Mouse (Mus musculus) neural tube, embryonic 11.5 days (tissue): ENCODE data around the gene Dnajc3. TPM values are rescaled to one million over a fixed set of nuclear protein-coding genes. Genes with fewer than 3 reads are reported as not detected.

ENCODE experiments used
- ATAC-seq: fragments of 200-750 bp; cut with Nextera tagmentation; 2 replicates; pipeline ENCODE4 v1.8.0; 2017; ENCODE audit warnings: moderate number of reproducible peaks, mild to moderate bottlenecking, moderate TSS enrichment, moderate library complexity; ENCODE audit not compliant: insufficient read depth, low FRiP score, low TSS enrichment
- DNase-seq: peaks from one replicate; pipeline ENCODE4 v3.0.0-alpha.2; 2015; ENCODE audit warnings: low spot score
- H3K27ac ChIP-seq: fragments of 300-500 bp; sonication (generic); 2 replicates; pipeline ENCODE4 v1.5.1; 2014; ENCODE audit warnings: low read depth, mild to moderate bottlenecking, low read length
- H3K27me3 ChIP-seq: fragments of 300-500 bp; sonication (generic); 2 replicates; pipeline ENCODE4 v1.6.1; 2014; ENCODE audit warnings: mild to moderate bottlenecking, low read length, mixed read lengths; ENCODE audit not compliant: control insufficient read depth, insufficient read depth
- H3K36me3 ChIP-seq: fragments of 300-500 bp; sonication (generic); 2 replicates; pipeline ENCODE4 v1.6.1; 2014; ENCODE audit warnings: mild to moderate bottlenecking, low read length, moderate library complexity, mixed read lengths; ENCODE audit not compliant: control insufficient read depth, insufficient read depth
- H3K4me1 ChIP-seq: fragments of 300-500 bp; sonication (generic); 2 replicates; pipeline ENCODE4 v1.6.1; 2014; ENCODE audit warnings: low read length, mixed read lengths; ENCODE audit not compliant: control insufficient read depth, insufficient read depth
- H3K4me2 ChIP-seq: fragments of 300-500 bp; sonication (generic); 2 replicates; pipeline ENCODE4 v1.6.1; 2014; ENCODE audit warnings: low read depth, mild to moderate bottlenecking, moderate library complexity
- H3K4me3 ChIP-seq: fragments of 300-500 bp; sonication (generic); 2 replicates; pipeline ENCODE4 v1.5.1; 2014; ENCODE audit warnings: low read depth, low read length
- H3K9ac ChIP-seq: fragments of 300-500 bp; sonication (generic); 2 replicates; pipeline ENCODE4 v1.6.1; 2014; ENCODE audit warnings: mild to moderate bottlenecking, low read length
- H3K9me3 ChIP-seq: fragments of 300-500 bp; sonication (generic); 2 replicates; pipeline ENCODE4 v1.6.1; 2016; ENCODE audit warnings: low read length; ENCODE audit not compliant: control insufficient read depth
- WGBS: fragments of 180-500 bp; shearing (Covaris S2); extraction: QIAGEN DNeasy Blood & Tissue Kit; methylation state at CpG from one replicate; pipeline ENCODE4 v1.1.7; 2014; 5-methylcytosine and 5-hydroxymethylcytosine counted together
- polyA plus RNA-seq: library from polyadenylated mRNA; unstranded; fragments of >200 nt; fragmentation: Nextera tagmentation; extraction: Ambion mirVana; gene quantifications from 2 replicates; pipeline ENCODE4 v1.2.1, GENCODE M21; 2014

Dnajc3 gene
- polyA plus RNA-seq, 1 experiment from 2014 or later, result 36.0 TPM

- Histone ChIP-seq H3K4me1 (peaks cover 13% of the 10 kb centered on the region), H3K27ac (no peak overlapping the region), H3K9me3 (no peaks in the 10 kb centered on the region), H3K36me3 (no peaks in the 10 kb centered on the region), H3K4me2 (peak overlapping the region; percentile 81), H3K4me3 (peak overlapping the region; percentile 34), H3K9ac (peak overlapping the region; percentile 54), H3K27me3 (peaks cover 5% of the 10 kb centered on the region; the same call in 1 of the 2 replicates)
- 1% methylated on average over 42 of the region's 47 CpGs for WGBS
- peak; percentile 27 for ATAC-seq
- DNase-seq, result peak; percentile 64
Observed at GRCm38 (mm10) chr14:118922667-118923184, 15.1 kb upstream of the Dnajc3 start.

GRCm38 (mm10) chr14:118924673-118925615, 12.8 kb upstream of the Dnajc3 start, which contains the start of gene Dzip1:
TSS of gene Dzip1 (minus strand) at chr14:118925460.
- Histone ChIP-seq H3K27me3 (peaks cover 5% of the 10 kb centered on the region; the same call in 1 of the 2 replicates), H3K36me3 (no peaks in the 10 kb centered on the region), H3K4me3 (peak within 1 kb of the TSS; percentile 72), H3K27ac (peak within 1 kb of the TSS; percentile 84), H3K4me1 (peaks cover 13% of the 10 kb centered on the region), H3K9ac (peak within 1 kb of the TSS; percentile 91), H3K9me3 (no peaks in the 10 kb centered on the region), H3K4me2 (peak within 1 kb of the TSS; percentile 90)
- peak; percentile 96 for ATAC-seq
- peak; percentile 89 for DNase-seq
- WGBS, result under 1% methylated on average over 52 of the region's 55 CpGs

- ATAC-seq (no peak), DNase-seq (no peak)
- 80% methylated on average over 3 of the region's 3 CpGs for WGBS
Observed at GRCm38 (mm10) chr14:118928565-118928964, 9.2 kb upstream of the Dnajc3 start.

GRCm38 (mm10) chr14:118929779-118930178, 8.0 kb upstream of the Dnajc3 start:
- Histone ChIP-seq H3K27me3 (no peaks in the 10 kb centered on the region), H3K4me2 (no peak overlapping the region), H3K27ac (no peak overlapping the region), H3K9ac (no peak overlapping the region), H3K4me1 (no peaks in the 10 kb centered on the region), H3K4me3 (no peak overlapping the region), H3K9me3 (no peaks in the 10 kb centered on the region), H3K36me3 (no peaks in the 10 kb centered on the region)
- ATAC-seq (no peak), DNase-seq (no peak)
- WGBS, result 91% methylated on average over 2 of the region's 2 CpGs

More at GRCm38 (mm10) chr14:118928565-118928964, 9.2 kb upstream of the Dnajc3 start:
- Histone ChIP-seq H3K9ac (no peak overlapping the region), H3K4me1 (no peaks in the 10 kb centered on the region), H3K36me3 (no peaks in the 10 kb centered on the region), H3K9me3 (no peaks in the 10 kb centered on the region), H3K4me2 (no peak overlapping the region), H3K4me3 (no peak overlapping the region), H3K27ac (no peak overlapping the region), H3K27me3 (no peaks in the 10 kb centered on the region)

- H3K4me3 ChIP-seq, result no peak overlapping the region
- ATAC-seq (peak; percentile 37; the same call in 1 of the 2 replicates), DNase-seq (no peak)
- H3K27me3 ChIP-seq, result no peaks in the 10 kb centered on the region
- WGBS, result 84% methylated on average over 2 of the region's 2 CpGs
- H3K4me1 ChIP-seq, result no peaks in the 10 kb centered on the region
- H3K4me2 ChIP-seq, result no peak overlapping the region
- H3K9me3 ChIP-seq, result no peaks in the 10 kb centered on the region
- H3K36me3 ChIP-seq, result no peaks in the 10 kb centered on the region
- no peak overlapping the region for H3K9ac ChIP-seq
- no peak overlapping the region for H3K27ac ChIP-seq
Observed at GRCm38 (mm10) chr14:118930777-118931176, 7.0 kb upstream of the Dnajc3 start.

GRCm38 (mm10) chr14:118931181-118931580, 6.6 kb upstream of the Dnajc3 start:
- H3K9me3 ChIP-seq, result no peaks in the 10 kb centered on the region
- no peaks in the 10 kb centered on the region for H3K27me3 ChIP-seq
- WGBS, result 92% methylated on average over 1 of the region's 2 CpGs
- no peak for DNase-seq
- H3K4me2 ChIP-seq, result no peak overlapping the region
- H3K36me3 ChIP-seq, result no peaks in the 10 kb centered on the region
- H3K4me1 ChIP-seq, result no peaks in the 10 kb centered on the region
- H3K4me3 ChIP-seq, result no peak overlapping the region
- no peak overlapping the region for H3K27ac ChIP-seq
- ATAC-seq, result no peak
- H3K9ac ChIP-seq, result no peak overlapping the region

- ATAC-seq, result no peak
- Histone ChIP-seq H3K27me3 (no peaks in the 10 kb centered on the region), H3K4me1 (peaks cover 3% of the 10 kb centered on the region; the same call in 1 of the 2 replicates), H3K9me3 (no peaks in the 10 kb centered on the region), H3K36me3 (no peaks in the 10 kb centered on the region), H3K27ac (no peak overlapping the region), H3K4me3 (no peak overlapping the region), H3K9ac (no peak overlapping the region), H3K4me2 (no peak overlapping the region)
- no peak for DNase-seq
- WGBS, result 73% methylated on average over 7 of the region's 8 CpGs
Observed at GRCm38 (mm10) chr14:118932956-118933355, 4.8 kb upstream of the Dnajc3 start.

GRCm38 (mm10) chr14:118934686-118935085, 3.1 kb upstream of the Dnajc3 start:
- Histone ChIP-seq H3K4me2 (no peak overlapping the region), H3K27ac (no peak overlapping the region), H3K4me1 (peaks cover 12% of the 10 kb centered on the region; the same call in 1 of the 2 replicates), H3K36me3 (no peaks in the 10 kb centered on the region), H3K27me3 (no peaks in the 10 kb centered on the region), H3K9me3 (no peaks in the 10 kb centered on the region), H3K9ac (no peak overlapping the region), H3K4me3 (no peak overlapping the region)
- ATAC-seq (no peak), DNase-seq (no peak)
- 93% methylated on average over 9 of the region's 9 CpGs for WGBS
